Mouse (Mus musculus) heart, adult 2 months (tissue): ENCODE measurements around the gene Wipf1. TPM values are rescaled to one million over a fixed set of nuclear protein-coding genes. Genes with fewer than 3 reads are reported as not detected.

Experiments used
- DNase-seq, 2 experiments: peaks; one replicate each; pipeline ENCODE4 v3.0.0; 2021
- H3K27ac ChIP-seq: fragments of 200-600 bp; 2 replicates; pipeline ENCODE4 v1.8.1; 2022
- H3K27me3 ChIP-seq: fragments of 200-500 bp; 2 replicates; pipeline ENCODE4 v1.6.1; 2012; ENCODE audit warnings: mild to moderate bottlenecking, low read length, inconsistent platforms, mixed read lengths; ENCODE audit not compliant: control insufficient read depth, insufficient read depth
- H3K36me3 ChIP-seq: fragments of 200-500 bp; 2 replicates; pipeline ENCODE4 v1.6.1; 2012; ENCODE audit warnings: low read length, inconsistent platforms; ENCODE audit not compliant: control insufficient read depth, insufficient read depth
- H3K4me1 ChIP-seq: fragments of 200-500 bp; 2 replicates; pipeline ENCODE4 v1.6.1; 2011; ENCODE audit warnings: low read length; ENCODE audit not compliant: control insufficient read depth, insufficient read depth
- H3K4me3 ChIP-seq: fragments of 200-600 bp; 2 replicates; pipeline ENCODE4 v1.8.1; 2022
- H3K79me2 ChIP-seq: fragments of 200-500 bp; replicated peaks from 2 replicates; pipeline ENCODE4 v1.6.1; 2012; ENCODE audit warnings: mild to moderate bottlenecking, inconsistent platforms, low read length, moderate library complexity, mixed read lengths; ENCODE audit not compliant: control insufficient read depth, insufficient read depth
- H3K9ac ChIP-seq: fragments of 200-500 bp; 2 replicates; pipeline ENCODE4 v1.6.1; 2012; ENCODE audit warnings: low read depth, mild to moderate bottlenecking, control low read depth, inconsistent platforms, low read length, mixed read lengths
- CTCF ChIP-seq: fragments of 200-600 bp; IDR thresholded peaks from 2 replicates; pipeline ENCODE4 v1.8.1; 2022; ENCODE audit warnings: antibody characterized with exemption, mild to moderate bottlenecking, moderate library complexity
- EP300 ChIP-seq: fragments of 200-500 bp; IDR thresholded peaks from 2 replicates; pipeline ENCODE4 v1.6.1; 2011; ENCODE audit warnings: low read depth, low read length, control low read depth; ENCODE audit not compliant: insufficient read depth
- POLR2A ChIP-seq: fragments of 200-500 bp; IDR thresholded peaks from 2 replicates; pipeline ENCODE4 v1.6.1; 2011; ENCODE audit warnings: mild to moderate bottlenecking, low read depth, low read length, control low read depth; ENCODE audit not compliant: insufficient read depth
- WGBS: fragments of 180-500 bp; shearing (Covaris S2); methylation state at CpG from one replicate; pipeline ENCODE4 v1.1.7; 2018; 5-methylcytosine and 5-hydroxymethylcytosine counted together
- intact Hi-C: fragments of 180-260 bp; cut with DNase I; formaldehyde crosslinking; loops from one replicate; pipeline ENCODE4 v1.15.1; 2025
- polyA plus RNA-seq: library from polyadenylated mRNA; depleted of rRNA; stranded (reverse); fragments of >200 nt; gene quantifications from 2 replicates; pipeline ENCODE4 v1.2.3, GENCODE M21; 2012
- total RNA-seq, 2 experiments: library from RNA; stranded (reverse); gene quantifications; 2 replicates each; pipeline ENCODE4 v1.2.3; 2021

Gene Wipf1
- total and polyA plus RNA-seq, 3 experiments, result 6.6 to 17.0 (median 12.9) TPM

GRCm38 (mm10) chr2:73484561-73485235 lies 44.8 kb downstream of the Wipf1 start:
- intact Hi-C loops, result no loop called here
- peaks cover 5% of the 10 kb centered on the region for H3K36me3 ChIP-seq
- no peaks in the 10 kb centered on the region for H3K27me3 ChIP-seq
- H3K79me2 ChIP-seq, result peaks cover 5% of the 10 kb centered on the region; the same call in 1 of the 2 replicates
- peaks cover 16% of the 10 kb centered on the region for H3K4me1 ChIP-seq
- H3K9ac ChIP-seq, result 0 out of 2 replicates have a peak overlapping the region, but pooled peaks have one; percentile 33
- WGBS, result 32% methylated on average over 15 of the region's 15 CpGs
- H3K27ac ChIP-seq, result peak overlapping the region; percentile 19
- TF ChIP-seq POLR2A (no peak), EP300 (no peak), CTCF (no peak)
- peak overlapping the region; percentile 31; the same call in 1 of the 2 replicates for H3K4me3 ChIP-seq
- no peak for DNase-seq

DNA sequence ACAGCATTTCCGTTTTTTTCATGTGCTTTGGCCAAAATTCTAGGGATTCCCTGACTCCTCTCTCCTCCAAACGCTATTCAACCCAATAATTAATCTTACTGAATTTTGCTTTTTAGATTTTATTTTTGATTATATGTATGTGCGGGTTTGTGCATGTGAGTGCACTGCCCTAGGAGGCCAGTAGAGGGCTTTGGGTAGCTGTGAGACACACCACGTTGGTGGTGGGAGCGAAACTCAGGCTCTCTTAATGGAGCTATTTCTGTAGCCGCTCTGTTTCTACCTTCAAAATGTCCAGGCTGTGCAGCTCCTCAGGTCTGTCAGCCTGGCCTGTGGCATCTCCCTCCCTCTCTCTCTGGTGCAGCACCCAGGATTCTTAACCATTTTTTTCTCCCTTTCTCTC lies 50.7 kb downstream of the Wipf1 start:
- intact Hi-C loops, result no loop called here
- DNase-seq, result no peak
- Histone ChIP-seq H3K4me3 (no peak overlapping the region), H3K9ac (no peak overlapping the region), H3K27me3 (no peaks in the 10 kb centered on the region), H3K4me1 (peaks cover 3% of the 10 kb centered on the region; the same call in 1 of the 2 replicates), H3K79me2 (0 out of 2 replicates have a peak, but pooled peaks cover 4% of the 10 kb centered on the region), H3K27ac (no peak overlapping the region), H3K36me3 (peaks cover 2% of the 10 kb centered on the region; the same call in 1 of the 2 replicates)
- WGBS, result 92% methylated on average over 6 of the region's 6 CpGs
- TF ChIP-seq POLR2A, result no peak
- peak; percentile 46 for TF ChIP-seq CTCF

GRCm38 (mm10) chr2:73477501-73477900 lies 52.0 kb downstream of the Wipf1 start:
- no peak for DNase-seq
- Histone ChIP-seq H3K4me1 (peaks cover 3% of the 10 kb centered on the region; the same call in 1 of the 2 replicates), H3K27ac (no peak overlapping the region; the same call in 1 of the 2 replicates), H3K36me3 (peaks cover 2% of the 10 kb centered on the region; the same call in 1 of the 2 replicates), H3K9ac (no peak overlapping the region), H3K27me3 (no peaks in the 10 kb centered on the region), H3K4me3 (no peak overlapping the region), H3K79me2 (0 out of 2 replicates have a peak, but pooled peaks cover 3% of the 10 kb centered on the region)
- intact Hi-C loops, result no loop called here
- TF ChIP-seq EP300 (no peak), CTCF (no peak), POLR2A (no peak)
- 63% methylated on average over 7 of the region's 7 CpGs for WGBS

GRCm38 (mm10) chr2:73475519-73475918 lies 54.0 kb downstream of the Wipf1 start:
- no peak for TF ChIP-seq POLR2A
- Histone ChIP-seq H3K79me2 (0 out of 2 replicates have a peak, but pooled peaks cover 2% of the 10 kb centered on the region), H3K27me3 (no peaks in the 10 kb centered on the region), H3K27ac (no peak overlapping the region), H3K36me3 (peaks cover 2% of the 10 kb centered on the region; the same call in 1 of the 2 replicates), H3K4me1 (peaks cover 7% of the 10 kb centered on the region), H3K4me3 (no peak overlapping the region), H3K9ac (no peak overlapping the region)
- intact Hi-C loops, result no loop called here
- DNase-seq, result no peak
- 35% methylated on average over 3 of the region's 3 CpGs for WGBS

GRCm38 (mm10) chr2:73472130-73472529 lies 57.4 kb downstream of the Wipf1 start:
- H3K27ac ChIP-seq, result no peak overlapping the region
- DNase-seq, result no peak
- H3K36me3 ChIP-seq, result peaks cover 2% of the 10 kb centered on the region; the same call in 1 of the 2 replicates
- intact Hi-C loops, result no loop called here
- no peak overlapping the region for H3K4me3 ChIP-seq
- H3K4me1 ChIP-seq, result peaks cover 23% of the 10 kb centered on the region
- H3K27me3 ChIP-seq, result no peaks in the 10 kb centered on the region
- no peak overlapping the region for H3K9ac ChIP-seq
- TF ChIP-seq EP300 (no peak), POLR2A (no peak), CTCF (peak; percentile 64)
- 96% methylated on average over 2 of the region's 2 CpGs for WGBS
- H3K79me2 ChIP-seq, result no peaks in the 10 kb centered on the region

DNA sequence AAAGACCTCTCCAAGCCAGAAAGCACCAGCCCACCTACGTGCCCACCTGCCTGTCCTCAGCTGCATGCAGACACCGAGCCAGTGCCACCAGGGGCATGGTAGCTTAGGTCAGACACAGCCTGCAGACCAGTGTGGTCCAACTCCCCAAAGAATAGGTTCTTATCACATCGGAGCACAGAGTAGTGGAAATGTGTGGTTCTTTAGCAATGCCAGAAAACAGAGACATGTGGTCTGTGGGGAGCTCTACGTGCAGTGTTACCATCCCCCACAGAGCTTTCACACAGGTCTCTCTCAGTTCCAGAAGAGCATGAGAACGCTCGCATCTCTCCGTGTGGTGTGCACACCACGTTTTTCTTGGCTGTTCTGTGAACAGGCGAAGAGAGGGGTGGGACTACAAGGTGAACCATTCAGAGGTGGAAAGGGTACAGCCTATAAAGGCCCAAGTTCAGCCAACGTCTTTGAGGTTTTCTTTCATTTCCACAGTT lies 59.3 kb downstream of the Wipf1 start:
- Histone ChIP-seq H3K4me3 (no peak overlapping the region), H3K9ac (no peak overlapping the region), H3K27me3 (no peaks in the 10 kb centered on the region), H3K4me1 (peaks cover 26% of the 10 kb centered on the region), H3K27ac (peak overlapping the region; percentile 72), H3K79me2 (no peaks in the 10 kb centered on the region; the same call in 1 of the 2 replicates), H3K36me3 (peaks cover 2% of the 10 kb centered on the region; the same call in 1 of the 2 replicates)
- 40% methylated on average over 10 of the region's 10 CpGs for WGBS
- intact Hi-C loops, result no loop called here
- DNase-seq, result no peak
- no peak for TF ChIP-seq EP300
